Mouse (Mus musculus): Measurements from ENCODE around the gene Dnm1.

The Dnm1 gene

DNA sequence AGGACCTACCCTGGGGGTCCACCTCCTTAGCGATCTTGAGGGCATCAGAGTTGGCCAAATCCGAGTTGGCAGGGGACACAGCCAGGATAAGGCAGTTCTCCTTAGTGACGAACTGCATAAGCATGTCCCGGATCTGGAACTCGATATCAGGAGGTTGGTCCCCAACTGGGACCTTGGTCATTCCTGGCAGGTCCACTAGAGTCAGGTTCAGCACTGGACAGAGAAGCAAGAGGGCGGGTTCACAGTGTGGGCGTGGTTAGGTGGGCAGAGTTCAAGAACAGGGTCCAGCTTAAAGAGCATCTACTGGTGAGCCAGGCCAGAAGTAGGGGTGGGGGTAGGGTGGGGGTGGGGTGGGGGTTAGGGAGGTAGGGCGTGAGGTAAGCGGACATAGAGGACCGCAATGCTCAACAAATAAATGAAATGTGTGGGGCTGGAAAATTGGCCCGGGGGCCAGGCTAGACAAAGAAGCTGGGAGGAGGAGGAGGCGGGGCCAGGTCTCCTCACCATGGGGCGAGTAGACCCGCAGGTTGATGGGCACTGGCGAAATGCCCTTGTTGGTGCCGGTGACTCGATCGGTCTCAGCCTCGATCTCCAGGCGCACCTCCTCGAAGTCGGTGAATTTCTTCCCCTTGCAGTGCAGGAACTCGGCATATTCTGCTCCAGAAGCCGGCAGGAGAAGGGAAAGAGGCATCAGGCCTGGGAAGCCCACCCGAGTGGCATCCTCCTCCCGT, 13.1 kb downstream of the Dnm1 start:
- peak; percentile 68 for DNase-seq

DNA sequence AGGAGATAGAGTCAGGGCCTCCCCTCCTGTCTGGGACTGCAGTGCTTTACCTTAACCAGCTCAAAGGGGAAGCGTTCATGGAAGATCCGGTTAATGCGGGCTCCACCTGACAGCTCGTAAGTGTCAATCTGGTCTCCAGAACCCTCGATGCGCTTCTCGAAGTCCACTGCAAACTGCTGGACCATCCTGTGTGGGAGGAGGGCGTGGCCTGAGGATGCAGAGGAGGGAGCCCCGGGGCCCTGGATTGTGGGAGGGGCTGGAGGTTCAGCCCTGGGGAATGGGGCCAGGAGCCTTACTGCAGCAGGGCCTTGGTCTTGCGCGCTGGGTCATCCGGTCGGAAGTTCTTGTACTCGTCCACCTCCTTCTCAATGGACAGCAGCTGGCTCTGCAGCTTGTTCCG, 17.2 kb downstream of the Dnm1 start:
- no peak for DNase-seq

DNA sequence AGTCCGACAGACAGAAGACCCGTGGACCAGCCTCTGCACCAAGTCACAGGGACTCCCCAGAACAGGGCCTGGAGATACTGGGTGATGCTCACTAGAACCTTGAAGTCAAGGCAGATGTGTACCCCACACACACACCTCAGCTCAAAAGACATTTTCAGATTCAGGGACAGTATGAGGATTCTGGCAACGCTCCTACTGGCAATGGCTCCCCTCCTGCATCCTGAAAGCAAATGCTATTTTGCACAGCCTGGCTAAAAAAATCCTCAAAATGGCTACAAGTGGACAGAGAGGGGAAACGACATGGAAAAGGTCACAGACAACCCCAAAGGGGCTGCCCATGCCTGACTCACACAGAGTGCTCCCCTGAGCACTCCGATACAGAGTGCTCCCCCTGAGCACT, 21.0 kb downstream of the Dnm1 start:
- peak; percentile 66 for DNase-seq

DNA sequence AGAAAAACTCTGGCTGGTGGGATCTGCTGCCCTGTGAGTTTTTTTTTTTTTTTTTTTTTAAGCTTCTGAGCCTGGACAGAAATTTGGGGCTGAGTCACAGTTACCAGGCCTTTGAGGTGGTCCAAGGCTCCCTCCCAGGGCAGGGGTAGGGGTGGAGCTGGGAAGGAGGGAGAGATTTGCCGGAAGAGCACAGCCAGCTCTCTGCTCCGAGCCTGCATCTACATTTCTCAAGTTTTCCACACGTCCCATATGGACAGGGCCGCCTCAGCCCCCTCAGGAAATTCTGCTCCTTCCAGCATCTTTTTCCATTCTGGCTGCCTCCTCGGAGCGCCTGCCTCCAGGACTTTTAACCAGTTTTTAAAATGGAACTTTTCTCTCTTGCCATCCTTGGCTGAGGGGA, 23.6 kb downstream of the Dnm1 start:
- no peak for DNase-seq

DNA sequence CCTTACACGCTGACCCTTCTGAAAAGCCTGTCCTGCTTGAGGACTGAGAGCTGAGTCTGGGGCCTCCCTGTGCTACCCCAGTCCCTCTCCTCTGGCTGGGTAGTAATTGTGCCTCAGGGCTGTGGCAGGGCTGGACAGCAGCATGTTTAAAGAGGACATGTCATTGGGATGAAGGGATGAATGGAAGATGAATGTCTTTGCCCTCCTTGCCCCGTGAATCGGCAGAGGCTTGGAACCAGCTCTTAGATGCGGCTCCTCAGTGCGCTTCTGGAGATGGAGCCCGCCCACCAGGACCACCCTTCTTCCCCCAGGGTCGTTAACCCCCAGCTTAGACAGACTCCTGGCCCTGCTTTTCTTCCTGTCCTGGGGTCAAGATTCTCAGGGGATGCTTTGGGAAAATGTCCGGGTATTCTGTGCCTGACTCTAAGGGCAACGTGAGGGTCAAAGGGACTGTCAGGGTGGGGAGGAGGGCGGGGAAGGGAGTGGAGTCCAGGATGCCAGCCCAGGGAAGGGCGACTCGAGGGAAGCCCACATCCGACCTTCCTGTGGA, 24.2 kb downstream of the Dnm1 start:
- DNase-seq: no peak

DNA sequence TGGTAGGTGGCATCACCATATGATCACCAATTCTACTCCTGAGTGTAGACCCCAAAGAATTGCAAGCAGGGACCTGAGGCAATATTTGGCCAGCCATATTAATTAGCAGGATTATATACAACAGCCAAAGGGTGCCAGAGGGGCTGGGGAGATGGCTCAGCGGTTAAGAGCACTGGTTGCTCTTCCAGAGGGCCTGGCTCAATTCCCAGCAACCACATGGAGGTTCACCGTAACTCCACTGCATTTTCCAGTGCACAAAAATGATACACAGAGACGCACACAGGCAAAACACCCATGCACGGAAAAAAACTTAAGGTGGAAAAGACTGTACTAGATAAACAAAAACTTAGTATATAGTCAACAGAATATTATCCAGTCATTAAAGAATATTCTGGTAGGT, 25.9 kb downstream of the Dnm1 start:
- DNase-seq: no peak

DNA sequence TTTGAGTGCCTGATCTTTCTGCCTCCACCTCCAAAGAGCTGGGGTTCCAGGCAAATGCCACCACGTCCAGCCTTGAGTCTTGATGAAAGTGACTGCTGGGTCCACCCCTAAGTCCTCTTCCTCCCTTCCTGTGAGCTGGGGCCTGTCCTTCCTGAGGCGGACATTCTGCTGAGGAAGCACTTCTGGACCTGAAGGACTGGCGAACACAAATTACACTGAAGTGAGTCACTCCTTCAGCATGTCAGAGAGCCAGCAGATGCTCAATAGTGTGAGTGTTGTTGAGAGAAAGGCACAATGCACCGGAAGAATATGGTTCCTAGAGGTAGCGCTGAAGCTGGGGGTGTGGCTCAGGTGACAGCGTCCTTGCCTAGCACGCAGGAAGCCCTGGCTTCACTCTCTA, 27.8 kb downstream of the Dnm1 start:
- no peak for DNase-seq

DNA sequence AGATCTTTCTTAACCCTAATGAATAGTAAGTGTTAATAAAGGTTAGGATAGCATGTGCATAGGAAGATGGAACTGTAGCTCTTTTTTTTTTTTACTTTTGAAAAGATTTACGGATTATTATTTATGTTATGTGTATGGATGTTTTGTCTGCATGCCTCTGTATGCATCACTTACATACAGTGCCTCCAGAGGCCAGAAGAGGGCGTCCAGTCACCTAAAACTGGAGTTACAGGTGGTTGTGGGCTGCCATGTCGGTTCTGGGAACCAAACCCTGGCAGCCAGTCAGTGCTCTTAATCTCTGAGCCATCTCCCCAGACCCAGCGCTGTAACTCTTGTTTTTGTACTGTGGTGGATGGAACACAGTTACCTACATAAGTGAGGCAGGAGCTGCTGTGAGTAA, 28.8 kb downstream of the Dnm1 start:
- no peak for DNase-seq

DNA sequence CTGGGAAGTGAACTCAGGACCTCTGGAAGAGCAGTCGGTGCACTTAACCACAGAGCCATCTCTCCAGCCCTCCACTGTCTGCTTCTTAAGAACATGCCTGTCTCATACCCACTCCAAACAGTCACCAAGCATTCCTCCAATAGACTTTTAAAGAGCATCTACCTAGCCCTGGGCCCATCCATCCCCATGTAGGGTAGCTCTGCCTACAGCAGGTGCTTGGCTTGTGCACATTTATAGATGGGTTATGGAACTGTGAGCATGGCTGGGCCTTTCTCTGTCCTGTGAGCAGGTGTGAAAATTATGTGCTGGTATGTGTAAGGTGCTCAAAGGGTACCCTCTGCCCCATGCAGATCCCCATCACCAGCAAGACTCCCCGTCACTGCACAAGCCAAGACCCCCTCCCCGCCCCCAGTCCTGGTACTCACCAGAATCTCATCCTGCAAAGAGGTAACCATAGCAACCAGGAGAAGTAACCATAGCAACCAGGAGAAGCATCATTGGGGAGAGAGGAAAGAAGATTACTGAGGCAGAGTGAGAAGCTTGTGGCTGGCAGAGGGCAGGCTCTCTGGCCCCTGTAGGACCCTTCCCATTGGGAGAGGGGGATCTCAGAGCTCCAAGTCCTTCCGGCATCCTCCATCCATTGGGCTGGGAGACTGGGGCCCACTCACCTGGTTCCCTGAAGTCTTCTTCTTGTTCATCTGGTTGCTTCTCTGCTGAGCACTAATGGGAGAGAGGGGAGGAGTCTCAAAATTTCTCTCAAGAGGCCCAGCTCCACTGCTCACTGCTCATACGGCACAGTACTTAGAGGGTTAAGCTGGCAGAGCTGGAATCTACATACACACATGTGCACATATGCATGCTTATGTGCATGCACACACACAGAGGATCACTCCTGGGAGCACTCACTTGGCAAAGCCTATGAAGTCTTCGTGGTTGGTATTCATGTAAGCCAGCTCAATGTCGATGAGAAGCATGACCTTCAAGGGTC, 30.1 kb downstream of the Dnm1 start:
- no peak for DNase-seq

DNA sequence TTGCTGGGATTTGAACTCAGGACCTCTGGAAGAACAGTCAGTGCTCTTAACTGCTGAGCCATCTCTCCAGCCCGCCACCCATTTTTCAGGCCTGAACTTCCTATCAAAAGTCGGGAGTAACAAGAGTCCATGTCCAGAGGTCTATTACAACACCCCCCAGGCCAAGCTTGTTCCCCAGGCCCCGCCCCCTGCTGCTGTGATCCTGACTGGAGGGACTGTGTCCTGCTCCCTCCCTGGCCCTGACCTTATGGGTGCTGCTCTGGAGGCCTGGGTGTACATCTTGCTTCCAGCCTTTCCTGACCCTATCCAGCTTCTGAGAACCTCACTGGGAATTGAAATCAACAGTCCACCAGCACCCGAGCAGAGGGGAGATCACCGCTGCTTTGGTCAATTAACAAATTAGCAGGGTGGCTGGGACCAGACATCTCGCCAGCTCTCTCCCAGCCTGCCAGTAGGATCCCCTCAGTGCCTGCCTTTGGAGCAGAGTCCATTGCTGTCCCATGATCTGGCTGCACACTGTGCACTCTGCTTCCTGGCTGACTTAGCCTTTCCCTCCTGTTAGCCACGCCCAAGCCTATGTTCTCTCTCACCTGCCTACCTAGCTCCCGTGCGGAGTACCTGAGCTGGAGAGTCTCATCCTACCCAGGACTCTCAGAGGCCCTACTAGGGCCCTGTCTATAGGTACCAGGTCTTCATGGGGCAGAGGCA, 31.4 kb downstream of the Dnm1 start:
- no peak for DNase-seq

DNA sequence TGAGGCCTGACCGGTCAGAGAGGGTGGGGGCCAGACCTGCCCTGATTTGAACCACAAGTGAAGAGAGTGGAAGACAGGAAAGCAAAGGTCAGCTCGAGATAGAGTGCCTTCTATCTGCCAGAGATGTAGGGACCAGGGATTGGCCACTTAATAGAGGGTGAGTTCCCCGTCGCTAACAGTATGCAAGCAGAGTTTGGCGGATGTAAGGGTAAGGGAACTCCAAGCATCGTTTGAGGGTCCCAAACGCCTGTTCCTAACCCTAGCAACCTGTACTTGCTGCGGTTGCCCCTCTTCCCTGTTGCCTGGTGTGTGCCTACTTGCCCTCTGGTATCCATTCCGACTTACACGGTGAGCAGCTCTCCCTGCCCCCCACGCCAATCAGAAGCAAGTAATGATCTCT, 32.4 kb downstream of the Dnm1 start:
- no peak for DNase-seq

DNA sequence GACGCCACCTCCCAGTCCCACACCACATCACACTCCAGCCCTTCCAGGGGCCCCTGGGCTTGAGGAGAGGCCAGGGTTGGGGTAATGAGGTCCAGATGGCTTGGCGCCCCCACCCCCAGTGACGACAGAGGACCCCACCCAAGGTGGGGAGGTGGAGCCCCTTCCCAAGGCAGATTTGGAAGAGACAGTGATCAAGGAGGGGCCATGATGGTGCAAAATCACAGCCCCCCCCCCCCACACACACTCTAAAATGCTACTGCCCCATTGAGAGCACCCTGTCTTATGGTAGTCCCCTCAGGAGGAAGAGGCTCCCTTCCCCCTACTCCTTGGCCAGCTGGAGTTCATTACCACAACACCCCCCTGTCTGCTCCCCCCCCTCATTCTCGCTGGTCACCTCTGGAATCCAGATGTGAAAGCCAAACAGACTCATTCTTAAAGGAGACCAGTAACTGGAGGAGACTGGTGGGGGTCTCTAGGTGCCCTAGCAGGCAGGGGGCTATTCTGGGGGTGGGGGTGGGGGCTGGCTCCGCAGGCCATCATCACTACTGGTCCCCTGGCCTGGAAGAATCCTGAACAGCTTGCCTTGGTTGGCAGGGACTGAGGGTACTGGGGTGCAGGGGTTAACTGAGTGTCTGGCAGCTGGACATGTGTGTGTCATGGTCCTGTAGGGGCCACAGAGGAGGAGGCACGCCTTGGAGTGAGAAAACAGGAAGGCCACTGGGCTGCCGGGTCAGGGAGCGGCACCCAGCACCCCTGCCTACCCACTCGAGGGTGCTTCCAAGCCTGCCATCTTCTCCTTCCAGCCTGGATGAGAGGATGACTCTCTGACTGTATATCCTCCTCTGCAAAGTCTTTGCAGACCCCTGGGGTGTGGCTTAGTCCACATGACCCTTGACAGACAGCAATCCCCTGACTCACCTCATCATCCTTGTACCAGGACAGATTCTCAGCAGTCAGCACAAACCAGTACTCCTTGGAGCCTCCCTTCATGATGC, 33.3 kb downstream of the Dnm1 start:
- DNase-seq: no peak

DNA sequence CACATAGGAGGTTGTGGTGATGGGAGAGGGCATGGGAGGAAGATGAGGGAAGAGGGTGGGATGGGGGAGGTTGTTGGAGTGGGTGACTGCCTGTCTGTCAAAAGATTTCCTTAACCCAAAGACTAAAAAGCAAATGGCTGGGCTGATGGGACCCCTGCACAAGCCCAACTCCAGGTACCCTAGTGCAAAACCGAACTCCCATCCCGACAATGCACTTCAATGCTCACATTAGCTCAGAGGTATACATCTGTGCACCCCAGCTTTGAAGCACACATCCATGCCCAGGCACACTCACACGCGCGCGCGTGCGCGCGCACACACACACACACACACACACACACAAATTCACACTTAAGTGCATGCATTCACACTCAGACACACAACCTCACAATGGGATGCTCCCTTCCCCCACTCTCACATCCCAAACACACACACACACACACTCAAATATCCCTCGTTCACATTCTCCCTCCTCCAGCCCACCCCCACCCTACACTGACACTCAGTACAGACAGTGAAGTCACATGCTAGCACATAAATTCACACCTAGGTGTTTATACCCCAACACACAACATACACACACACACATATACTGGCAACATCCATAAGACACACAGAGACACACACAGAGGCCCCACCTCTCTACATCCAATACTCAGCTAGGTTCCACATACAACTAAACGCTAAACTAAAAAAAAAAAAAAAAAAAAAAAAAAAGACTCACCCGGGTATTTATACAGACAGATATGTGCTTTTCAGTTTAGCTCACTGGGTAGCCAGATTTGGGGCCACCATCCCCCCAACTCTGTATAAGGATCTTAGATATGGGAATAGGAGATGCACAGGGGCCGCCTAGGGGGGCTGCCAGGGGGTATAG, 34.2 kb downstream of the Dnm1 start:
- no peak for DNase-seq

DNA sequence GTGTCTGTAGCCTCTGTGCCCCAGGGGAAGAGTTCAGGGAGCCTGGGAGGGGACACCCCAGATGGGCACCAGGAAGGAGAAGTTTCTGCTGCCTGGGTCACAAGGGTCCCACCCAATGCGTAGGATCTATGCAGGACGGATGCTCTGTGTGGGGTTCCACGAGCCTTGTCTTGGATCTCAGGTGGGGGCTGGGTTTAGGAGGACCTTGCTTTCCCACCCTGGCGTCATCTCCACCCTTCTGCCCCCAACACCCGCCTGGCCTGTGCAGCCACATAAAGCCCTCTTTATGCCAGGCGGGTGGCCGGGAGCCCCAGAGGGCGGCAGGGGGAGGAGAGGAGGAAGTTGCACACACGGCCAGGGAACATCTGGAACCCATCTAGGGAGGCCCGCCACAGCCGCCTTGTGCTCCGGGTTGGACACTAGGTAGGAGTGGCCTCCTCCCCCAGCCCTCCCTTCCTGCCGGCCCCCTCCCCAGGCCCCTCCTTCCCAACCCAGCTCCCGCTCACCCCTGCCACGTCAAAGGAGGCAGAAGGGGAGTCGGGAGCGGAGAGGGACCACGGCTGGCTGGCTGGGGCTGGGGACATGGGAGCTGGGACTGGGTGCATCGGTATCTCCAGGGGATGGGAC, 35.2 kb downstream of the Dnm1 start:
- no peak for DNase-seq

DNA sequence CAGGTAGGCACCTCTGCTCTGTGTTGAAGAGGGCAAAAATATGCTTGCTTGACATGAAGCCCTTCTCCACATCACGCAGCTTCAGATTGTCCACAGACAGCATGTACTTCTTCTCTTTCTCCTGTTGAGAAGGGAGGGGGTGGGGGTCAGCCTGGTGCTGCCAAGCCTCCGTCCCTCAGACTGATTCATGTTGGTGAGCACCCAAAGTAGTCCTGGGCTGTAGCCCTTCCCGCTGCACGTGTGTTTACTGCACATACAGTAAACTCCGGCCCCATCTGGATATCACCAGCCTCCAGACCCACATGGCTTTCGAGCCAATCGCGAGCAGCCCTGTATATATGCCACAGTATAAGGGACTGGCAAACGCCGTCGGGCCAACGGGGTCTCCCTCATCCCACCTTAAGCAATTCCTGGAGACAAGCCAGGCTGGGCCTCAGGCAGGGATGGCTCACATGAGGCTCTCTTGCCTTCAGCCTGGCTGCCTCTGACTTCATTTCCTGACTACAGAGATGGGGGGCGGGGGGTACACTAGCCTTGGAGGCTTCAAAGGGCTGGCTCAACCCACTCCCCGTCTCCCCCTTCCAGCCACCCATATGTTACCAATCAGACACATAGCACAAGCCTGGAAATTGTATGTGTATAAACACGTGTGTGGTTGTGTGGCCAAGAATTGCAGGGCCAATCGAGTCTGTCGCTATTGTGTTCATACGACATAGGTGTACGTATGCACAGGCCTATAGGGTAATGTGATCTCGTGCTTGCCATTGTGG, 36.1 kb downstream of the Dnm1 start:
- DNase-seq: no peak

DNA sequence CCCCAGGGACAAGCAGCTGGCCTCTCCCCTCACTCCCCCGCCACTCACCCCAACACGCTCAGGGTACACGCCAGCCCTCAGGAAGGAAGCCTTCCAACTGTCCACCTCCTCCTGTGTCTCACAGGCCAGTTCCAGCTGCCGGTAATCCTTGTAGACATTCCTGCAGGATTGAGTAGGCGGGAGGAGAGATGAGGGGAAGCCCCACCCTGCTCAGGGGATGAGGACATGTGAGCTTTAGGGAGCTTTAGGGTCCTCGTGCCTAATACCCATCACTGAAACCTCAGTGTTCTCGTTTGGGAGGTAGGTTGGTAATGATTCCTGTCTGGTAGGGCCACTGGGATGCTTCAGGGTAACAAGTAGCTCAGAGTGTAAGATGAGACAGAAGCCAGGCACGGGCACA, 37.4 kb downstream of the Dnm1 start:
- DNase-seq: no peak

DNA sequence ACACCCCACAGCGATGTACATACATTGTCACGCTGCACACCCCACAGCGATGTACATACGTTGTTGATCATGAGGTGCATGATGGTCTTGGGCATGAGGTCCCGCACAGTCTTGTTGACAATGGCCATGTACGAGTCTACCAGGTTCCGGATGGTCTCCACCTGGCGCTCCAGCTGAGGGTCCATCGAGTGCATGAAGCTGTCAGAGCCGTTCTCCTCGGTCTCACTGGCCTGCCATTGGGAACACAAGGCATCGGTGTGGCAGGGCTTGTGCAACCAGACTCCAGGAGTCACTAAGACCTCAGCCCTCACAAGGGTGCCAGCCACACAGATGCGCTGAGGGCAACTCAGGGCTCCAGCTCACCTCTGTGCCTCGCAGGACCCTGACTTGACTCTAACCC, 38.3 kb downstream of the Dnm1 start:
- no peak for DNase-seq

DNA sequence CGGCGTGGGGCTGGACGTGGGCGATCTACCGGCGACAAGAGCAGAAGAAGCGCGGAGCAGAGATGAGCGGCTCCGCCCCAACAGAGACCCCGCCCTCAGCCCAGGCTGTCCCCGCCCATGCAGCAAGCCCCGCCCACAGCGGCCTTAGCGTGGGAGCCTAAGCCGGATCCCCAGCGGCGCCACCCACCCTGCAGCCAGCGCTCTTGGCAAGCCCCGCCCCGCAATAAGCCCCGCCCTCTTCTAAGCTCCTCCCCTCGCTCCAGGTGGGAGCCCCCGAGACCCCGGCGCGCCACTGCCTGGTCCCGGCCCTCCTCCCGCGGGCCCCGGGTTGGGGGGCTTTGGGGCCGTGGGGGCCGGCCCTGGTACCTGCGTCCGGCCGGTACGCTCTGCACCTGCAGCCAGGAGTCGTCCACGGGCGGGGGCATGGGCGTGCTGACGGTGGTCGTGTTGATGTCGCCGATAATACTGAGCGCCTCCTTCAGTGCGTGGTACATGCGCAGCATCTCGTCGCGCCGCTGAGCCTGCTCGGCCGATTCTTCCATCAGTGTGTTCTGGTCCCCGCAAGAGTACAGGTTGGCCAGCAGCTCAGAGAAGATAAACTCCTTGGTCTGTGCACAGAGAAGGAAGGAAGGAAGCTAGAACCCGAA, 40.7 kb downstream of the Dnm1 start:
- DNase-seq: no peak
